Mouse (Mus musculus): ENCODE results near the gene Barhl2.

Barhl2 gene

GRCm38 (mm10) chr5:106457986-106458476 is at the start of gene Barhl2:
Gene Barhl2, minus strand, starts transcription at chr5:106458166.
- no peak for DNase-seq

GRCm38 (mm10) chr5:106506061-106506460 is 48.1 kb upstream of the Barhl2 start:
- no peak for DNase-seq

GRCm38 (mm10) chr5:106502684-106503545 is 44.9 kb upstream of the Barhl2 start:
- no peak for DNase-seq

- no peak for DNase-seq
Observed at GRCm38 (mm10) chr5:106502271-106502670, 44.3 kb upstream of the Barhl2 start.

GRCm38 (mm10) chr5:106491771-106492170 is 33.8 kb upstream of the Barhl2 start:
- DNase-seq = no peak

- no peak for DNase-seq
Observed at GRCm38 (mm10) chr5:106472105-106472500, 14.1 kb upstream of the Barhl2 start.

- no peak for DNase-seq
Observed at GRCm38 (mm10) chr5:106471235-106472104, 13.5 kb upstream of the Barhl2 start.

- no peak for DNase-seq
Observed at GRCm38 (mm10) chr5:106465129-106465790, 7.3 kb upstream of the Barhl2 start.

GRCm38 (mm10) chr5:106464336-106465128 is 6.6 kb upstream of the Barhl2 start:
- no peak for DNase-seq

GRCm38 (mm10) chr5:106463661-106464191 is 5.8 kb upstream of the Barhl2 start:
- DNase-seq = no peak

- no peak for DNase-seq
Observed at GRCm38 (mm10) chr5:106461913-106462312, 3.9 kb upstream of the Barhl2 start.

- no peak for DNase-seq
Observed at GRCm38 (mm10) chr5:106461431-106461830, 3.5 kb upstream of the Barhl2 start.

GRCm38 (mm10) chr5:106460535-106460934 is 2.6 kb upstream of the Barhl2 start:
- DNase-seq = no peak

GRCm38 (mm10) chr5:106460001-106460511 is 2.1 kb upstream of the Barhl2 start:
- DNase-seq = no peak

- no peak for DNase-seq
Observed at GRCm38 (mm10) chr5:106459120-106459641, 1.2 kb upstream of the Barhl2 start.

GRCm38 (mm10) chr5:106458477-106459119 is 632 bp upstream of the Barhl2 start:
- DNase-seq = no peak

GRCm38 (mm10) chr5:106457111-106457925 is 648 bp downstream of the Barhl2 start:
- no peak for DNase-seq

GRCm38 (mm10) chr5:106455984-106456383 is 2.0 kb downstream of the Barhl2 start:
- no peak for DNase-seq

GRCm38 (mm10) chr5:106455106-106455920 is 2.7 kb downstream of the Barhl2 start:
- no peak for DNase-seq

All from right cerebral cortex, adult 18-20 months (tissue).